Mouse (Mus musculus) neutrophil, adult 5-6 weeks (primary cell): ENCODE measurements around the gene Mipep. TPM values are rescaled to one million over a fixed set of nuclear protein-coding genes. Genes with fewer than 3 reads are reported as not detected.

Source experiments
- ATAC-seq: fragments of 151-379, 151-347 bp; 2 replicates; pipeline ENCODE4 v1.8.0; 2017; ENCODE audit warnings: mild to moderate bottlenecking, moderate TSS enrichment; ENCODE audit not compliant: insufficient number of reproducible peaks, poor library complexity, low FRiP score, severe bottlenecking; ENCODE audit errors: extremely low read depth
- total RNA-seq: library from RNA; stranded (forward); fragments of 200-1000 nt; gene quantifications from 2 replicates; pipeline ENCODE4 v1.2.3, GENCODE M21; 2017

Mipep gene
- 5.8 and 8.0 TPM in 2 replicates for total RNA-seq

DNA sequence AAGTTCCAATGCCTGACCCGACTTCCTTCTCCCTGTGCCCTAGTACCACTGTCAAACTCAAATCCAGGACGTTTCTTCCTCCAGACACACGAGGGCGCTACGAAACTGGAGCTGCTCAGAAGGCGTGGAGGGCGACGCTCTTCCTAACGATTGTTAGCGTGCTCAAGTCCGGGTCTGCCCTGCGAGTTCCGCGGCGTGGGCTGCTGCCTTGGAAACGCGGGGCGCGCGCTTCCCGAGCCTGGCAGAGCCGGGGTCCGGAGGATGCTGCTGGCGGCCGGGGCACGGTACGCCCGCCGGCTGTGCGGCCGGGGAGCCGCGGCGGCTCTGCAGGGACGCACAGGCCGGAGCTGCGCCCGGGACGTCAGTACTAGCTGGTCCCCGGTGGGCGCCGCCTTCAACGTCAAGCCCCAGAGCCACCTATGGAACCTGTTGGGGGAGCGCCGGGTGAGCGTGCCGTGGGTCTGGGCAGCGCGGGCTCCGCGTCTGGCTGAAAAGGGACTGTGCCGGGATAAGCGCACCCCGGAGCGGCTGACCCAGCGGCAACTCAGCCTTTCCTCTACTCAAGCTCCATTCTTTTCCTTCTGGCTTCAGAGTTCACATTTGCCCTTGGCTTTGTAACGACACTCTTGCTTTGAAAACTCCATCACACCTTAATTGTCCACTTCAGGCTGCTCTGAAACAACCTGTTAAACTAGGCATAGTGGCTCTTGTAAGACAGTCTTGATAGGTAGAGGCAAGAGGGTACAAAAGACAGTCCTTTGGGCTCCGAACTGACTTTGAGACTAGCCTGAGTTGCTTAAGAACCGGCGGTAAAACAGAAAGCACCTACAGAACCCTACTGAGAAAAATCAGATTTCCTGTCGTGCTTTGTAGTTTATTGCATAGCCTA lies at the start of gene Mipep:
Mipep (plus strand) TSS at position 147 of the 889 bp plus-strand sequence.
- ATAC-seq: peak; percentile 91

- no peak for ATAC-seq
Observed at GRCm38 (mm10) chr14:60735206-60735605, 49.2 kb upstream of the Mipep start.

DNA sequence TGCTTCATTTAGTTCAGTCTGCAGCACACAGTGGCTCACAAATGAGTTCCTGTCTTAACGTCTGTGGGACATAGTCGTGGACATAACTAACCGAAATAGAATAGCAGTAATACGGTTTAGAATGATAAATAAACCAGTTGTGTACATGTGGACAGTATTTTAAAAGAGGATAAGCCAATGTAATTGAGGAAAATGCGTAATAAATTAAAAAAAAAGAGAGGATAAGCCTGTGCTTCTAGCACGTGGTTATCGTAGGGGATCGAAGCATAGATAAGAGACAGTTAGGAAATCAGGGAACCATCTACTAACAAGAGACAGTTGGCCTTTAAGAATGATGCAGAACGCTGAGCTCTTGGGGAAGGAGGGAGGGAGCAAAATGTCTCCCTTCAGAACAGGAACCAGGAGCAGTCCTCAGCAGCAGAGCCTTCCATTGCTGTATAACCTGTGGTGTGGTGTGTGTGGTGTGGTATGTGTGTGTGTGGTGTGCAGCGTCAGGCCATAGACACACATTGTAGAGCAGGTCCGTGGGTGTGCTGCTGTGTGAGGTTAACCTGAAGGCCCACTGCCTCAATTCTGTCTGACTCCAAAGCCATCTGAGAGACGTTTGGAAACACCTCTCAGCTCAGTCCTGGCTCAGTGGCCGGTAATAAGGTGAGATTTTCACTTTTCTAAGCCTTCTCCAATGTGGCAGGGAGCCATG lies 48.4 kb upstream of the Mipep start:
- ATAC-seq: no peak

DNA sequence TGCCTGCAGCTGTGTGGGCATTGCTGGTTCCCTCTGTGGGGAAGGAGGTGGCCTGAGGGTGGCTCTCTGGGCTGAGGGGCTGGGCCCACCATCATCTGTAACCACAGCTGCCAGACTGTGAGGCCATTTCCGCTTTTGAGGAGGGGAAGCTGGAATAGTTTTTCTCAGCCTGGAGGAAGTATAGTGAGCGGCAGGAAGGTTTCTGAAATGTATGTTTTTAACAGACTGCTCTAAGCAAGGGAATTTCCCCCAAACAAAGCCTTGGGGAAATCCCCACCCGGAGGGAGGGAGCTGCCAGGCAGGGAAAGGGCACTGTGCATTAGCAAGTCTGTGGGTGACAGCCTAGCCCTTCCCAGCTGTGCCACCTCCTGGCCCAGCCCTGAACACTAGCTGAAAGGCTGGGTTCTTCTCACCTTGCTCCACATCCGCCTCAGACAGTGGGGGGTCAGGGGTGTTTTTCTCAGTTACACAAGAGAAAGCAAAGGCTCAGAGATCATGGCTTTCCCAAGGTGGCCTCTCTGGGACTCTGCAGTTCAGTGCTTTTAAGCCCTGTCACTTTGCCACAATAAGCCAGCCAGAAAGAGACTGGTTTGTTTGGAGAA lies 47.7 kb upstream of the Mipep start:
- ATAC-seq: peak; percentile 65

- ATAC-seq: peak; percentile 38
Observed at GRCm38 (mm10) chr14:60737202-60737611, 47.2 kb upstream of the Mipep start.

DNA sequence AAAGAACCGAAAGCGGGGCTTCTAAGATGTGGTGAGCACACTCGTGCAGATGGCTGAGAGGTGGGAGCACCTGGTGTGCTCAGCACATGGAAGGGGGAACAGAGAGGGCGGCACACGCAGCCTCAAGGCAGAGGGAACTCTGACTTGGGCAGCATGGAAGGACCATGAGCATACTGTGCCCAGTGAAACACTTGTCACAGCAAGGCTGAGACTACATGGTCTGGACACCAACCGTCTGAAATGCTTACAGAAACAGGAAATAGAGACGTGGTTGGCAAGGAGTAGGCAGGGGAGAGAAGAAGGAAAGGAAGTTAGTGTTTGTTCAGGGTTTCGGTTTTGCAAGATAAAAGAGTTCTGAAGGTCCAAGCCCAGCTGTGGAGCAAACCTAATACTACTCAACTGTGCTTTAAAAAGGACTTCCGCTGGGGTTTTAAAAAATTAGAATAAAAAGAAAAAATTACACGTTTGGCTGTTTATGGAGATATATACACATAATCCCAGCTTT lies 45.9 kb upstream of the Mipep start:
- ATAC-seq: peak; percentile 14; the same call in 1 of the 2 replicates

- no peak for ATAC-seq
Observed at GRCm38 (mm10) chr14:60739155-60739554, 45.2 kb upstream of the Mipep start.

- ATAC-seq: no peak
Observed at GRCm38 (mm10) chr14:60739616-60740015, 44.8 kb upstream of the Mipep start.

DNA sequence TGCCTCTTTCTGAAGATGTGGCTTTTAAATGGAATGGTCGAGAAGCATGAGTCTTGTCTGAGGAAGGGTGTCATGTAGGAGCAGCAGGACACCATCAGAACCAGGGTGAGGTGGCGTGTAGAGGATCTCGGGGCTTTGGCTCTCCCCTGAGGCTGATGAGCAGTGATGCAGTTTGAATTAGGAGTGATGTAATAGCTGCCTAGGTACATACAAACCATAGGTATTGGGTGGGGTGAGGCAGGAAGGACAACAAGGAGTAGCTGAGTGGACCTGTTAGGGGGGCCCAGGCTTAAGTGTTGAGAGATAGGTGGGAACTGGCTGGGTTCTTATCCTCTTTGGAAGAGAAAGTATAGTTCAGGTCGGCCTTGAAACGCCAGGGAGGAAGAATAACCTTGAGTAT lies 43.9 kb upstream of the Mipep start:
- no peak for ATAC-seq

- ATAC-seq: no peak
Observed at GRCm38 (mm10) chr14:60741033-60741432, 43.3 kb upstream of the Mipep start.

- ATAC-seq: no peak
Observed at GRCm38 (mm10) chr14:60741490-60741981, 42.8 kb upstream of the Mipep start.

DNA sequence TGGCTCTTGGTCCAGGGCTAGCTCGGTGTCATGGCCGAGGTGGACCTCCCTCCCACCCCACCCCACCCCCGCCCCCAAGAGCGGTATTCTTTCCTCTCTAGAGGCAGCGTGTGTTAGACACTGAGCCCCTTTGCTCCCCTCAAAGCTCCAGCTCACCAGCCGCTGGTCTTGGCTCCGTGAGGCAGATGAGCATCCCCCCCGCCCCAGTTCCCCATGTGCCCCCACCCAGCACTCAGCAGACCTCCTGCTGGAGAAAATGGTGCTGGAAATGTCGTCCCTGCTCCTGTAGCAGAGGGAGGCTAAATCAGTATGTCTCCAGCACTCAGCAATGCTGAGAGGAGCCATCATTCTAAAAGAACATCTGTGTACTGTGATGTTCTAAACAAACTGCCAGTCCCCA lies 40.7 kb upstream of the Mipep start:
- ATAC-seq: no peak

DNA sequence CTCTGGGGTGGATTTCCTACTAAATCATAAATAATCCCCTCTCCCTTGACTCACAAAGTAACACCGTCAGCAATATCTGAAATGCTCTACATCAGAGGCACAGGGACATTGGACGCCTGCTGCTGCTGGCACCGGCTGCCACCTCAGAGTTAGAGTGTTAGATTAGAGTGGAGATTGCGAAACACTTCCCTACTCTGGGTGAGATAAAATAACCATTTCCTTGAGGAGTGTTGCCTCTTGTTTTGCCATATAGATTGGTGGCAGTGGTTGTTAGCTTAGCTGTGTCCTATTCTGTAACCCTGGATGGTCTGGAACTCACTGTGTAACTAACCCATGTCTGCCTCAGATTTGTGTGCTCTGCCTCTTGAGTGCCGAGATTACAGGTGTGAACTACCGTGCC lies 39.2 kb upstream of the Mipep start:
- no peak for ATAC-seq

DNA sequence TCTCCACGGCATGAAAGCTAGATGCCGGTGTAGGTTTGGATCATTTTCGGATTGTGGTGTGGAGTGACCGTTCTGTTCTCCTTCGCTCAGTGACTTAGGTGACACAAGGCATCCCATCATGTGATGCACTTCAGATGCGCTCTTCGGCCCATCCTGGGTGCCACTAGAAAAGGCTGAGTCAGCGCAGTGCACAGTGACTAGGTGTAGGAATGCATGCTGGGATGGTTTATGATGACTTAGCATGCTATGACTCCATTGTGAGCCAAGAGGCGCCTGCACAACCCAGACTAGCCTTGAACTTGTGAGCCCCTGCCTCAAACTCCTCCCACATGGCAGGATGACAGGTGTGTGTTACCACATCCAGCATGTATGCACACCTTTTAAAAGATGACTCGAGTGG lies 38.2 kb upstream of the Mipep start:
- ATAC-seq: no peak

DNA sequence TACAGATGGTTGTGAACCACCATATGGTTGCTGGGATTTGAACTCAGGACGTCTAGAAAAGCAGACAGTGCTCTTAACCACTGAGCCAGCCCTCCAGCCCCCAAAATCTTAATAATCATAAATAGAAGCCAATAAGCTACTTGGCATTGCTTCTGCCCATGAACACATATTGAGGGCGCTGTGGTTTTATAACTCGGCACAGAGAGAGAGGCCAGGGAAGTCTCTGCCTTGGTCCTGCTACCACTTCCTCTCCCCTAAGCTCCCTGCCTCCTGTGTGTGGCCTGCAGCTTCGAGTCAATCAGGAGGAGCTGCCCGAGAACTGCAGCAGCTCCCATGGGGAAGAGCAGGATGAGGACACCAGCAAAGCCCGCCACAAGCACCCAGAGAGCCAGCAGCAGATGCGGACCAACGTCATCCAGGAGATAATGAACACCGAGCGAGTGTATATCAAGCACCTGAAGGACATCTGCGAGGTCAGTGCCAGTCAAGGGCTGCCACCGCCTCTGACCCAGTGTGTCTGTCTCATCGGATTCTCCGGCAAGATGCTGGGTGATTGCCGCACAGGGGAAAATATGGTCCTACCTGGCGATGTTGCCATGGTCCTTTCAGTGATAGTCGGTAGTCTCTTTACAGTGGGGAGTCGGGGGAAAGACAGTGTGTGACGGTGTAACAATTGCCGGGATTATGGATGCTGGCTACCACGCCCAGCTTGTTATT lies 37.1 kb upstream of the Mipep start:
- ATAC-seq: no peak

DNA sequence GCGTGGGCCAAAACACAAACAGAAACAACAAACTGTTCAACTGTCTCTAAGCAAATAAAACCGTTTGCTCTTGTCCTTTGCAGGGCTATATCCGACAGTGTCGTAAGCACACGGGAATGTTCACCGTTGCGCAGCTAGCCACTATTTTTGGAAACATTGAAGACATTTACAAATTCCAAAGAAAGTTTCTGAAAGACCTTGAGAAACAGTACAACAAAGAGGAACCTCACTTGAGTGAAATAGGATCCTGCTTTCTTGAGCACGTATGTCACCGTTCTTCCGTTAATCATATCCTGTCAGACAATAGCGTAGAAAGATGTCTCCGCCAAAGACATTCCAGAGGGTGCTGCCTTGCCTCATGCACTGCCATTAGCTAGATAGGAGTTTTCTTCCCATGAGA lies 34.5 kb upstream of the Mipep start:
- ATAC-seq: peak; percentile 21; the same call in 1 of the 2 replicates

DNA sequence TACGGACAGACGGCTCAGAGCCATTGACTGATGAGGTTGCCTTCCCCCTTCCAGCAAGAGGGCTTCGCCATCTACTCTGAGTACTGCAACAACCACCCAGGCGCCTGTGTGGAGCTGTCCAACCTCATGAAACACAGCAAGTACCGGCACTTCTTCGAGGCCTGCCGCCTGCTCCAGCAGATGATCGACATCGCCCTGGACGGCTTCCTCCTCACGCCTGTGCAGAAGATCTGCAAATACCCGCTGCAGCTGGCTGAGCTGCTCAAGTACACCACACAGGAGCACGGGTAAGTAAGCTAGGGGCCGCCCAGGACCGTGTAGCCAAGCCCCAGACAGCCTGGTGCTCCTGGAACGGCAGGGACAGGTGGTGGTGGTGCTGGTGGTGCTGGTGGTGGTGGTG lies 32.8 kb upstream of the Mipep start:
- ATAC-seq: no peak

GRCm38 (mm10) chr14:60752892-60753800 lies 31.2 kb upstream of the Mipep start:
- ATAC-seq: no peak
